Mouse (Mus musculus): ENCODE results near the gene Rab11fip4.

GRCm38 (mm10) chr11:79717271-79717670 lies 126.3 kb downstream of the Rab11fip4 start:
- no peak for TF ChIP-seq CTCF (IDR thresholded peaks at IDR 0.05; ENCODE audit: low read depth)
- TF ChIP-seq EP300 (IDR thresholded peaks at IDR 0.05; ENCODE audit: low read depth): no peak
